Mouse (Mus musculus) megakaryocyte, embryonic 14.5 days (primary cell): Measurements from ENCODE around the gene Myo18b.

Experiments used
- FLI1 ChIP-seq: IDR thresholded peaks from 2 replicates; pipeline ENCODE4 v1.6.1; 2012; ENCODE audit warnings: low read length, inconsistent platforms, mixed read lengths
- GATA1 ChIP-seq: IDR thresholded peaks from 3 replicates; pipeline ENCODE4 v1.6.1; 2012; ENCODE audit warnings: mixed read lengths, low read length, inconsistent platforms, borderline replicate concordance

- TF ChIP-seq GATA1 (no peak), FLI1 (no peak)
These were observed 127.0 kb downstream of the Myo18b start for GRCm38 (mm10) chr5:112769020-112769720.
